ENCODE assay signal across 8 mouse cellular contexts in the genomic region with DNA sequence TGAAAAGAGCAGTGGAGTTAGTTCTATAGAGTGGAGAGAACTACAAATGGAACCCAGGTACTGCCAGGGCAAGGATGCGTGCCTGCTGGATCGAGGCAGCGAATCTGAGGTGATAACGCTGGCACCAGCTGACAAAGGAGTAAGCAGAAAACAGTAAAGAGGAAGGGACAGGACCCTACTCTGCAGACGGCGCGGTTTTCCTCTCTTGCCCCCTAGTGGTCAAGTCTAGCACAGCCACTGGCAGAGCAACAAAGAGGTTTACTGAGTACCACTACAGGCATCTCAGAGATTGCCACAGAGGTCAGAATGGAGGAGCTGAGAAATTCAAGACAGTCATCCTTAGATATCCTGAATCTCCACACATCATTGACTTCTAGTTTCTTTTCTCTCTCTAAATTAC. TPM values are rescaled to one million over a fixed set of nuclear protein-coding genes. Genes with fewer than 3 reads are reported as not detected.
DNase-seq lines count a peak whose midpoint lies in the region; ATAC-seq lines count a peak whose summit lies in the region.

No protein-coding gene starts in this region.

- WGBS in hindbrain, embryonic 16.5 days: 2% methylated on average over 7 of the region's 7 CpGs

- H3K27ac ChIP-seq in hindbrain, embryonic 16.5 days (ENCODE audit: low read depth, low read length): no peak overlapping the region

- 0 out of 2 replicates have a peak overlapping the region, but pooled peaks have one; percentile 38 for H3K9ac ChIP-seq in hindbrain, embryonic 16.5 days (ENCODE audit: low read depth, low read length)

- H3K36me3 ChIP-seq in hindbrain, embryonic 16.5 days (ENCODE audit: control insufficient read depth, insufficient read depth, low read length): no peaks in the 10 kb centered on the region

- no peaks in the 10 kb centered on the region for H3K9me3 ChIP-seq in hindbrain, embryonic 16.5 days (ENCODE audit: control insufficient read depth, low read length)

- H3K27me3 ChIP-seq in hindbrain, embryonic 16.5 days (replicated peaks; ENCODE audit: control insufficient read depth, insufficient read depth, low read length): no peaks in the 10 kb centered on the region

- no peaks in the 10 kb centered on the region for H3K4me1 ChIP-seq in hindbrain, embryonic 16.5 days (ENCODE audit: control insufficient read depth, insufficient read depth, low read depth, low read length)

- H3K4me2 ChIP-seq in hindbrain, embryonic 16.5 days (ENCODE audit: low read length): peak overlapping the region; percentile 50

- peak; percentile 70; the same call in 1 of the 2 replicates for ATAC-seq in frontal cortex, adult (ENCODE audit: low TSS enrichment)
- ATAC-seq in hindbrain, embryonic 16.5 days: peak; percentile 72; the same call in 1 of the 2 replicates
- ATAC-seq in erythroid progenitor cell, adult 5-6 weeks (replicated peaks; ENCODE audit: low FRiP score, poor library complexity, severe bottlenecking): no peak

- peak overlapping the region; percentile 13; the same call in 1 of the 2 replicates for H3K4me3 ChIP-seq in hindbrain, embryonic 16.5 days (ENCODE audit: low read length)

- DNase-seq in T-cell, adult 2 months (ENCODE audit: low spot score): peak; percentile 33
- DNase-seq in cerebellum, adult 9-10 months: peak; percentile 47
- peak; percentile 50 to 63 for DNase-seq in layer of hippocampus, postnatal 36 days
- DNase-seq in mesoderm, embryonic 11.5 days (ENCODE audit: low read depth, low spot score): peak; percentile 79
- peak; percentile 5 for DNase-seq in skeletal muscle tissue, adult 2 months (ENCODE audit: low read depth, low spot score)

RNA-seq across cellular contexts. Expression of a gene that starts 6.7 kb away (rescaled TPM):
- not detected in 2 replicates for polyA plus RNA-seq in hindbrain, embryonic 16.5 days (2015; fragmentation: Nextera tagmentation; extraction: Ambion mirVana)
- total RNA-seq in layer of hippocampus, postnatal 36 days (2021): not detected
- total RNA-seq in erythroid progenitor cell, adult 5-6 weeks (2015; ENCODE audit: low replicate concordance): not detected in 2 replicates
- total RNA-seq in erythroid progenitor cell, adult 5-6 weeks (2017; ENCODE audit: low replicate concordance): not detected in 2 replicates

RNA-seq across cellular contexts. Expression of a gene that starts 7.7 kb away (rescaled TPM):
- not detected in 2 replicates for polyA plus RNA-seq in hindbrain, embryonic 16.5 days (2015; fragmentation: Nextera tagmentation; extraction: Ambion mirVana)
- total RNA-seq in layer of hippocampus, postnatal 36 days (2021): not detected
- not detected in 2 replicates for total RNA-seq in erythroid progenitor cell, adult 5-6 weeks (2015; ENCODE audit: low replicate concordance)
- not detected in 2 replicates for total RNA-seq in erythroid progenitor cell, adult 5-6 weeks (2017; ENCODE audit: low replicate concordance)

RNA-seq across cellular contexts. Expression of a gene that starts 9.3 kb away (rescaled TPM):
- not detected in 2 replicates for polyA plus RNA-seq in hindbrain, embryonic 16.5 days (2015; fragmentation: Nextera tagmentation; extraction: Ambion mirVana)
- not detected for total RNA-seq in layer of hippocampus, postnatal 36 days (2021)
- total RNA-seq in erythroid progenitor cell, adult 5-6 weeks (2015; ENCODE audit: low replicate concordance): not detected in 2 replicates
- not detected in 2 replicates for total RNA-seq in erythroid progenitor cell, adult 5-6 weeks (2017; ENCODE audit: low replicate concordance)

RNA-seq across cellular contexts. Expression of a gene that starts 14.8 kb away (rescaled TPM):
- polyA plus RNA-seq in hindbrain, embryonic 16.5 days (2015; fragmentation: Nextera tagmentation; extraction: Ambion mirVana): not detected in 2 replicates
- not detected for total RNA-seq in layer of hippocampus, postnatal 36 days (2021)
- total RNA-seq in erythroid progenitor cell, adult 5-6 weeks (2015; ENCODE audit: low replicate concordance): not detected in 2 replicates
- total RNA-seq in erythroid progenitor cell, adult 5-6 weeks (2017; ENCODE audit: low replicate concordance): not detected in 2 replicates

RNA-seq across cellular contexts. Expression of a gene that starts 17.0 kb away (rescaled TPM):
- polyA plus RNA-seq in hindbrain, embryonic 16.5 days (2015; fragmentation: Nextera tagmentation; extraction: Ambion mirVana): not detected in 2 replicates
- not detected for total RNA-seq in layer of hippocampus, postnatal 36 days (2021)
- total RNA-seq in erythroid progenitor cell, adult 5-6 weeks (2015; ENCODE audit: low replicate concordance): not detected in 2 replicates
- not detected in 2 replicates for total RNA-seq in erythroid progenitor cell, adult 5-6 weeks (2017; ENCODE audit: low replicate concordance)

Comparison
In these comparisons a context has a peak if more than half of its experiments do, and no peak if none do; other contexts are left out.
1. DNase-seq: peak in every context shown above with its lines; median percentile 79 in mesoderm, embryonic 11.5 days; 56 in layer of hippocampus, postnatal 36 days; 47 in cerebellum, adult 9-10 months; 33 in T-cell, adult 2 months; 5 in skeletal muscle tissue, adult 2 months.